Mouse (Mus musculus) midbrain, embryonic 11.5 days (tissue): ENCODE measurements around the gene Syt13. TPM values are rescaled to one million over a fixed set of nuclear protein-coding genes. Genes with fewer than 3 reads are reported as not detected.

Experiments used
- ATAC-seq: fragments of 200-750 bp; cut with Nextera tagmentation; 2 replicates; pipeline ENCODE4 v1.8.0; 2017; ENCODE audit warnings: moderate TSS enrichment, moderate library complexity; ENCODE audit not compliant: low FRiP score
- DNase-seq: peaks from one replicate; pipeline ENCODE4 v3.0.0; 2015; ENCODE audit warnings: low spot score; ENCODE audit errors: missing footprints
- H3K27ac ChIP-seq: fragments of 300-500 bp; sonication (generic); 2 replicates; pipeline ENCODE4 v1.5.1; 2014; ENCODE audit warnings: low read depth, low read length
- H3K27me3 ChIP-seq: fragments of 300-500 bp; sonication (generic); 2 replicates; pipeline ENCODE4 v1.6.1; 2014; ENCODE audit warnings: mild to moderate bottlenecking, low read length, moderate library complexity, mixed read lengths; ENCODE audit not compliant: control insufficient read depth, insufficient read depth
- H3K36me3 ChIP-seq: fragments of 300-500 bp; sonication (generic); 2 replicates; pipeline ENCODE4 v1.6.1; 2014; ENCODE audit warnings: mild to moderate bottlenecking, low read length, moderate library complexity, mixed read lengths; ENCODE audit not compliant: control insufficient read depth, insufficient read depth
- H3K4me1 ChIP-seq: fragments of 300-500 bp; sonication (generic); 2 replicates; pipeline ENCODE4 v1.6.1; 2014; ENCODE audit warnings: low read length; ENCODE audit not compliant: control insufficient read depth, insufficient read depth
- H3K4me2 ChIP-seq: fragments of 300-500 bp; sonication (generic); 2 replicates; pipeline ENCODE4 v1.6.1; 2014; ENCODE audit warnings: mild to moderate bottlenecking, moderate library complexity
- H3K4me3 ChIP-seq: fragments of 300-500 bp; sonication (generic); 2 replicates; pipeline ENCODE4 v1.5.1; 2014; ENCODE audit warnings: low read depth, low read length
- H3K9ac ChIP-seq: fragments of 300-500 bp; sonication (generic); 2 replicates; pipeline ENCODE4 v1.6.1; 2014; ENCODE audit warnings: low read length
- H3K9me3 ChIP-seq: fragments of 300-500 bp; sonication (generic); 2 replicates; pipeline ENCODE4 v1.6.1; 2016; ENCODE audit warnings: low read length; ENCODE audit not compliant: control insufficient read depth
- WGBS: fragments of 180-500 bp; shearing (Covaris S2); extraction: QIAGEN DNeasy Blood & Tissue Kit; methylation state at CpG from one replicate; pipeline ENCODE4 v1.1.7; 2014; 5-methylcytosine and 5-hydroxymethylcytosine counted together
- polyA plus RNA-seq: library from polyadenylated mRNA; unstranded; fragments of >200 nt; fragmentation: Nextera tagmentation; extraction: Ambion mirVana; gene quantifications from 2 replicates; pipeline ENCODE4 v1.2.1, GENCODE M21; 2014

Gene Syt13
- polyA plus RNA-seq, 1 experiment from 2014 or later = 14.7 TPM

- Histone ChIP-seq H3K36me3 (no peaks in the 10 kb centered on the region), H3K27ac (peak overlapping the region; percentile 55), H3K27me3 (peaks cover 7% of the 10 kb centered on the region), H3K4me2 (peak overlapping the region; percentile 78), H3K9ac (peak overlapping the region; percentile 51), H3K9me3 (no peaks in the 10 kb centered on the region), H3K4me3 (peak overlapping the region; percentile 35), H3K4me1 (peaks cover 30% of the 10 kb centered on the region)
- WGBS = 8% methylated on average over 9 of the region's 10 CpGs
- DNase-seq = peak; percentile 87
- peak; percentile 61 for ATAC-seq
Measured at GRCm38 (mm10) chr2:92915659-92916631, 1.0 kb downstream of the Syt13 start.

DNA sequence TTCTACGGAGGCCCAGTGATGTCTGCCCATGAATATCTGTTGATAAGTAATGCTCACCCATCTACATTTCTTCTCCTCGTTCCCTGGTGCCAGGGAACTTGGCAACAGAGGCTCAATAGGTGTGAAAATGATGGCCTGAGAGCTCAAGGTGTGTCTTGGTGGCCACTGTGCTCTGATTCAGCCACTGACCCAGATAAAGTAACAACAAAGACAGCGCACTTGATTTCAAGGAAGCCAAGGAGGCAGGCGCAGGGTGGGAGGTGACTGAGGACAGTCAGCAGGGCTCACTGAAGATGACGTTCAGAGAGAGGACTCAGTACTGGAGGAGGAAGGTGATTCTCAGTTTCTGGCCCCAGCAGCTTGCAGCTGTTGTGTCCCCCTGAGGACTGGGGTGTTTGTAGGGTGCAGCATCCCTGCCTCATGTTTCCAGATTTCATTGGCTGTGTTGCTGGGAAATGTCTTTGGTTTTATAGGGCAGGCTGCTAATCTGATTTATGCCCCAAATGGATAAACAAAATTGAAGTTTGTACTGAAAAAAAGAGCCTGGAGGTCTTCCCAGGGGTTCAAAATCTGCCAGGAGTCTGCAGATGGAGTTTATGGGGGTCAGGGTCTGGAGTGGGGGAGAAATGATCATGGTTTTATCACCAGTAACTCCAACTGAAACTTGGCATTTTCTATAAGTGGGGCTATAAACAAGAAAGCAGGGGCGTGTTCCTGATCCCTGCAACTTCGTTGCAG, 2.7 kb downstream of the Syt13 start:
- DNase-seq = no peak
- no peaks in the 10 kb centered on the region for H3K36me3 ChIP-seq
- 51% methylated on average over 7 of the region's 7 CpGs for WGBS
- H3K9me3 ChIP-seq = no peaks in the 10 kb centered on the region
- no peak for ATAC-seq
- H3K4me1 ChIP-seq = peaks cover 25% of the 10 kb centered on the region
- peaks cover 7% of the 10 kb centered on the region for H3K27me3 ChIP-seq
- H3K4me3 ChIP-seq = no peak overlapping the region
- no peak overlapping the region for H3K4me2 ChIP-seq
- H3K27ac ChIP-seq = no peak overlapping the region
- H3K9ac ChIP-seq = no peak overlapping the region

- Histone ChIP-seq H3K27me3 (no peaks in the 10 kb centered on the region), H3K4me1 (peaks cover 12% of the 10 kb centered on the region), H3K9ac (no peak overlapping the region), H3K4me3 (no peak overlapping the region), H3K27ac (no peak overlapping the region), H3K36me3 (no peaks in the 10 kb centered on the region), H3K4me2 (no peak overlapping the region), H3K9me3 (no peaks in the 10 kb centered on the region)
- ATAC-seq = peak; percentile 73; the same call in 1 of the 2 replicates
- 54% methylated on average over 4 of the region's 4 CpGs for WGBS
- DNase-seq = no peak
Measured at GRCm38 (mm10) chr2:92920709-92921108, 5.8 kb downstream of the Syt13 start.

DNA sequence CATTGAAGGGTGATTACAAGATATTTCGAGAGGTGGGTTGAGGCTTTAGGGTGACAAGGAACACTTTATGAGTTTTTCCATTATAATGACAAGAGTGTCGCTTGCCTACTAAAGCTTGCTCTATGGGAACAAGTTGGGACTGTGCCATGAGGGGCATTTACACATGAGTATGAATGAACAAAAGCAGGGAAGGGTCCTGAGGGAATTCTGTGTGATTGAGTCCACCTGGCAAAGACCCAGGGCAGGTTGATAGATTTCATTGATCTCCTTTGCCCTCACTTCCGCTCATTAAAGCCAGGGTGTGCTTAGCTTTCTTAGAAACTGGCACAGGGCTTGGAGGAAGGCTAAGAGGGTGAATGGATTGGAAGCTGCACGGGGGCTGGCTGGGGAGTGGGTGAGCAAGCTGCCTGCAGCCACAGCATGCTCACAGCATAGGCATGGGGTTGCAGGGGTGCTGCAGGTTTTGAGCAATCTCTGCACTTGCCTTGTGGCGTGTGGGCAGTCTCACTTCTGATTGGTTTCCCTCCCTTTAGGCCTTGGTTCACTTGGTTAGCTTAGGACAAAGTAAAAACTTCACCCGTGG, 9.9 kb downstream of the Syt13 start:
- H3K4me1 ChIP-seq = peaks cover 3% of the 10 kb centered on the region; the same call in 1 of the 2 replicates
- DNase-seq = peak; percentile 70
- no peak overlapping the region for H3K4me3 ChIP-seq
- no peak for ATAC-seq
- no peaks in the 10 kb centered on the region for H3K36me3 ChIP-seq
- no peak overlapping the region for H3K27ac ChIP-seq
- no peaks in the 10 kb centered on the region for H3K9me3 ChIP-seq
- H3K27me3 ChIP-seq = no peaks in the 10 kb centered on the region
- H3K4me2 ChIP-seq = no peak overlapping the region
- WGBS = 71% methylated on average over 6 of the region's 6 CpGs
- H3K9ac ChIP-seq = no peak overlapping the region

- 79% methylated on average over 5 of the region's 5 CpGs for whole genome bisulfite sequencing
- no peaks in the 10 kb centered on the region for H3K27me3 ChIP-seq
- DNase-seq = peak; percentile 79
- no peak overlapping the region for H3K9ac ChIP-seq
- H3K4me3 ChIP-seq = no peak overlapping the region
- no peaks in the 10 kb centered on the region for H3K36me3 ChIP-seq
- peaks cover 7% of the 10 kb centered on the region for H3K4me1 ChIP-seq
- H3K9me3 ChIP-seq = no peaks in the 10 kb centered on the region
- ATAC-seq = no peak
- H3K27ac ChIP-seq = no peak overlapping the region
- H3K4me2 ChIP-seq = no peak overlapping the region
Measured at GRCm38 (mm10) chr2:92929696-92930095, 14.8 kb downstream of the Syt13 start.

DNA sequence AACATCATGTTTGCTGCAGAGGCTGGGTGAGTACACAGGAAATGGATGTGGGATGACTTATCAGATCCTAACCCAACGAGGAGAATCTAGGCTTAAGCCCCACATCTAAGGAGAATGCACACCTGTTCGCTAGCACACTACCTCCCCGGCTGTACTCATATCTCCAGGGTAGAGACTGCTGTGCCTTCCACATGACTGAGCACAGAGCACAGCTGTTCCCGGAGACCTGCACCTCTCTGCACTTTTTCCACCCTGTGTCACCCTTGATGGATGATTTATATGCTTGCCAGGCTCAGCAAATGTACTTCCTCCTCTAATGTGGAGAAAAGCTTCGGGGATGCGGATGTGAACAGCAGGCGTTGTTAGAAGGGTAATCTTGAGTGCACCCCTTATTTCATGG, 16.2 kb downstream of the Syt13 start:
- Histone ChIP-seq H3K9me3 (no peaks in the 10 kb centered on the region), H3K4me3 (no peak overlapping the region), H3K36me3 (no peaks in the 10 kb centered on the region), H3K4me2 (no peak overlapping the region), H3K4me1 (peaks cover 9% of the 10 kb centered on the region), H3K27me3 (no peaks in the 10 kb centered on the region), H3K9ac (no peak overlapping the region), H3K27ac (no peak overlapping the region)
- no peak for DNase-seq
- WGBS = 89% methylated on average over 7 of the region's 7 CpGs
- ATAC-seq = no peak

DNA sequence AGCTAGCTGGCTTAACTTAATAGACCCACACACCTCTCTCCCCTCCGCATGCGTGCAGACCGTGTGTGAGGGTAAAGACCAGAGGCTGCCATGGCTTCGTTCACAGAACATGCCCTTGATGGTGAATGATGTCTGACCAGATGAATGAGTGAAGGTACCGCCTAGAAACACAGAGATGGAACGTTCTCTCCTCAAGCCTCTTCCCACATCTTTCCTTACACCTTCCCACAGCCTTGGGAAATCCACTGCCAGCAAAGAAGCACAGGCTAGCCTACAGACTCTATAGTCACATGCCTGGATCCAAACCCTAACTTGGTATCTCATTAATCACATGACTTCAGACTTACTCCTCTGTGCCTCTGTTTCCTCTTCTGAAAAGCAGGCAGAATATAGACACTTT, 18.5 kb downstream of the Syt13 start:
- Histone ChIP-seq H3K4me1 (peaks cover 9% of the 10 kb centered on the region), H3K4me2 (no peak overlapping the region), H3K9ac (no peak overlapping the region), H3K9me3 (no peaks in the 10 kb centered on the region), H3K36me3 (no peaks in the 10 kb centered on the region), H3K4me3 (no peak overlapping the region), H3K27ac (no peak overlapping the region), H3K27me3 (0 out of 2 replicates have a peak, but pooled peaks cover 2% of the 10 kb centered on the region)
- ATAC-seq = no peak
- 89% methylated on average over 6 of the region's 6 CpGs for WGBS
- no peak for DNase-seq

- no peak overlapping the region for H3K27ac ChIP-seq
Measured at GRCm38 (mm10) chr2:92934312-92934982, 19.5 kb downstream of the Syt13 start.

More at GRCm38 (mm10) chr2:92934312-92934982, 19.5 kb downstream of the Syt13 start:
- Histone ChIP-seq H3K4me2 (no peak overlapping the region), H3K9ac (no peak overlapping the region), H3K27me3 (0 out of 2 replicates have a peak, but pooled peaks cover 2% of the 10 kb centered on the region), H3K4me1 (peaks cover 9% of the 10 kb centered on the region), H3K36me3 (no peaks in the 10 kb centered on the region), H3K9me3 (no peaks in the 10 kb centered on the region), H3K4me3 (no peak overlapping the region)
- DNase-seq (peak; percentile 82), ATAC-seq (no peak)
- 19% methylated on average over 10 of the region's 10 CpGs for WGBS
